Mouse (Mus musculus) Patski (cell line): ENCODE data around the gene Zfp697. TPM values are rescaled to one million over a fixed set of nuclear protein-coding genes. Genes with fewer than 3 reads are reported as not detected.
"Not testable (repeated sequence)": the region's sequence is repeated elsewhere in the genome, so short reads cannot be mapped to it uniquely, and the experiment has no call there.

Experiments used
- ATAC-seq: fragments of 100-300 bp; one replicate; pipeline ENCODE4 v1.8.0; 2021
- CTCF ChIA-PET: fragments of 350-600 bp; sonication (Branson Sonifier 250); formaldehyde crosslinking; loops from one replicate; lab custom pipeline; 2022; ENCODE audit warnings: inconsistent platforms; lab: Charles Lee
- POLR2A ChIA-PET: fragments of 350-600 bp; sonication (Branson Sonifier 250); formaldehyde crosslinking; loops from one replicate; lab custom pipeline; 2022; ENCODE audit warnings: antibody characterized with exemption, inconsistent platforms; lab: Charles Lee
- DNase-seq: peaks from one replicate; pipeline ENCODE4 v3.0.0-alpha.2; 2011; ENCODE audit warnings: low read depth, low spot score
- H3K27me3 ChIP-seq: fragments of 371-371 bp; one replicate; pipeline ENCODE4 v1.5.1; 2021
- CTCF ChIP-seq: fragments of 100-300 bp; IDR thresholded peaks from one replicate; pipeline ENCODE4 v1.5.1; 2021
- in situ Hi-C: fragments of 300-500 bp; cut with MboI; formaldehyde crosslinking; loops from 3 replicates; pipeline ENCODE4 v1.11.1; 2018; ENCODE audit warnings: low pct_unique_long_range_greater_than_20kb, mixed read lengths
- polyA plus RNA-seq: library from polyadenylated mRNA; unstranded; gene quantifications from one replicate; pipeline ENCODE4 v1.2.3, GENCODE M21; 2021

Gene Zfp697
- polyA plus RNA-seq, 1 experiment from 2014 or later = 21.4 TPM

DNA sequence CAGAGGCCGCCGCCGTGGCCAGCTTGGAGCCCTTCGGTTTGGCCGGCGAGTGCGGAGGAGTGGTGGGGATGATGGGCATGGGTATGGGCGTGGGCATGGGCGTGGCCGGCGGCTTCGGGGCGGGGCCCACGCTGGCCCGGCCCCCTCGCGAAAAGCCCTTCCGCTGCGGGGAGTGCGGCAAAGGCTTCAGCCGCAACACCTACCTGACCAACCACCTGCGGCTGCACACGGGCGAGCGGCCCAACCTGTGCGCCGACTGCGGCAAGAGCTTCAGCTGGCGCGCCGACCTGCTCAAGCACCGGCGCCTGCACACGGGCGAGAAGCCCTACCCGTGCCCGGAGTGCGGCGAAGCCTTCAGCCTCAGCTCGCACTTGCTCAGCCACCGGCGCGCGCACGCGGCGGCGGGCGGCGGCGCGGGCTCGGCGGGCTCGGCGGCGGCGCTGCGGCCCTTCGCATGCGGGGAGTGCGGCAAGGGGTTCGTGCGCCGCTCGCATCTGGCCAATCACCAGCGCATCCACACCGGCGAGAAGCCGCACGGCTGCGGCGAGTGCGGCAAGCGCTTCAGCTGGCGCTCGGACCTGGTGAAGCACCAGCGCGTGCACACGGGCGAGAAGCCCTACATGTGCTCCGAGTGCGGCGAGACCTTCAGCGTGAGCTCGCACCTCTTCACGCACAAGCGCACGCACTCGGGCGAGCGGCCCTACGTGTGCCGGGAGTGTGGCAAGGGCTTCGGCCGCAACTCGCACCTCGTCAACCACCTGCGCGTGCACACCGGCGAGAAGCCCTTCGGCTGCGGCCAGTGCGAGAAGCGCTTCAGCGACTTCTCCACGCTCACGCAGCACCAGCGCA, 45.6 kb downstream of the Zfp697 start:
- no peak for ATAC-seq
- CTCF ChIA-PET = interaction anchor here (1.4 to 2.6 kb wide), 3 partner anchors 8 to 65 kb away, joined by 4 to 8 read pairs (median 7); no protein-coding TSS in a partner anchor

DNA sequence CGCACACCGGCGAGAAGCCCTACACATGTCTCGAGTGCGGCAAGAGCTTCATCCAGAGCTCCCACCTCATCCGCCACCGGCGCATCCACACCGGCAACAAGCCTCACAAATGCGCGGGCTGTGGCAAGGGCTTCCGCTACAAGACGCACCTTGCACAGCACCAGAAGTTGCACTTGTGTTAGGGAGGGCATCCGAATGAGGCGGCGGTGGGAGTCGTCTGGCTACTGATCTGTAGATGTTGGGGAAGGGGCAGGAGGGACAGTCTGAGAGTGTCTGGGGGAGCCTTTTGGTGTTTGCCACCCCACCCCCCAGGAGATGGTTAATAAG, 46.2 kb downstream of the Zfp697 start:
- H3K27me3 ChIP-seq = no peaks in the 10 kb centered on the region
- in situ Hi-C loops = no loop called here
- POLR2A ChIA-PET = interaction anchor here (2.1 kb wide), 1 partner anchor 46 kb away, joined by 7 read pairs; the partner anchor contains the start of gene Zfp697
- CTCF ChIA-PET = interaction anchor here (1.4 to 2.6 kb wide), 3 partner anchors 8 to 66 kb away, joined by 4 to 8 read pairs (median 7); no protein-coding TSS in a partner anchor
- no peak for TF ChIP-seq CTCF
- DNase-seq (no peak), ATAC-seq (no peak)

More for the DNA sequence above, 45.6 kb downstream of the Zfp697 start:
- in situ Hi-C loops = no loop called here
- POLR2A ChIA-PET = interaction anchor here (2.1 kb wide), 1 partner anchor 45 kb away, joined by 7 read pairs; the partner anchor contains the start of gene Zfp697
- DNase-seq = no peak
- TF ChIP-seq CTCF = no peak
- H3K27me3 ChIP-seq = no peaks in the 10 kb centered on the region

DNA sequence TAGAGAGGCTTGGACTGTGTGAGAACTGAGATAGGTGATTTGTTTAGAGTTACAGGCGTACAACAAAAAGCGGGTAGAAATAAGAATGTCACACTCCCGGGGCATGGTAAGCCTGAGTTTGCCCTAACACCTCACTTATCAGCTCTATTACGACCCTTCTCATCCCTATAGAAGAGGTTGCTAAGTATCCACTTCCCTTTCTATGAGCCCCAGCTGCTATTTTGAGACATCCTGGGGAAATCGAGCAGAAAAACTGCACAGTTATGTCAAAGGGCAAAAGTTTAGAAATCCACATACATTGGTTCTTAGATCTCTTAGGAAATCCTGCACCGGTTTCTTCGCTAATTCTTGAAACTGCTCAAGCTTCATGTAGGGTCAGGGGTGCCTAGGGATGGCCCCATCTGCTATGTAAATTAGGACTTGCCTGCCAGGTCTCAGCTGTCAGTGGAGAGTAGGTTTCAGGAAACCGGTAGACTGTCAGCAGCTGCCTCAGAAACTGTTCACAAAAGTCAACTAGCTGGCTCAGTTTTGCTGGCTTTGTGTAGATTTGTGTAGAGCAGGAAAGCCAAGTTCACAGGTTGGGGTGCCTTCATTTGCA, 46.8 kb downstream of the Zfp697 start:
- ATAC-seq (no peak), DNase-seq (no peak)
- no peaks in the 10 kb centered on the region for H3K27me3 ChIP-seq
- ChIA-PET CTCF (interaction anchor here (1.4 to 2.6 kb wide), 3 partner anchors 9 to 66 kb away, joined by 4 to 8 read pairs (median 7); no protein-coding TSS in a partner anchor), POLR2A (interaction anchor here (2.1 kb wide), 1 partner anchor 47 kb away, joined by 7 read pairs; the partner anchor contains the start of gene Zfp697)
- no peak for TF ChIP-seq CTCF
- in situ Hi-C loops = no loop called here

DNA sequence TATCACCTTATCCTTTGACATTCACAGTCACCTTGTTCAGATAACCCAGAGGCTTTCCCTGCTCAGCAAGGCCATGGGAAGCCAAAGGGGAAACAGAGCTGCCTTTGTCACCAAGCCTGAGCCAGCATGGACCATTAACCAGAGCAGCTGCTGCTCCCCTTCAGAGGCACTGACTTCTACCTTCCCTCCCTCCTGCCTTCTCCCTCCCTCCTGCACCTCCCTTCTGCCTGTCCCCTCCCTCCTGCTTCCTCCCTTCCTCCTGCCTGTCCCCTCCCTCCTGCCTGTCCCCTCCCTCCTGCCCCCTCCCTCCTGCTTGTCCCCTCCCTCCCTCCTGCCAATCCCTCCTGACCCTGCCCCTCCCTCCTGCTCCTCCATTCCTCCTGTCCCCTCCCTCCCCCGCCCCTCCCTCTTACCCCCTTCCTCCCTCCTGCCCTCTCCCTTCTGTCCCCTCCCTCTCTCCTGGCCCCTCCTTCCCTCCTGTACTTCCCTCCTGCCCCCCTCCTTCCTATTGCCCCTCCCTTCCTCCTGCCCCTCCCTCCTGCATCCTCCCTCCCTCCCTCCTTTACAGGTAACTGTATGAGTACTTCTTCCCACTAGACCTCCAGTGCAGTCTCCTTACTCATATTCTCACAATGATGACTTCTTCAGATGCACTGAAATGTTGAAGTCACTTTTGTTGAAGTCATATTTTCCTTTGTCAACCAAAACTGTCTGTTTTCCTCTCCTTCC, 52.0 kb downstream of the Zfp697 start:
- no peak for DNase-seq
- POLR2A ChIA-PET = no interaction called here
- no peaks in the 10 kb centered on the region for H3K27me3 ChIP-seq
- in situ Hi-C loops = no loop called here
- no peak for ATAC-seq
- CTCF ChIA-PET = no interaction called here
- no peak for TF ChIP-seq CTCF

DNA sequence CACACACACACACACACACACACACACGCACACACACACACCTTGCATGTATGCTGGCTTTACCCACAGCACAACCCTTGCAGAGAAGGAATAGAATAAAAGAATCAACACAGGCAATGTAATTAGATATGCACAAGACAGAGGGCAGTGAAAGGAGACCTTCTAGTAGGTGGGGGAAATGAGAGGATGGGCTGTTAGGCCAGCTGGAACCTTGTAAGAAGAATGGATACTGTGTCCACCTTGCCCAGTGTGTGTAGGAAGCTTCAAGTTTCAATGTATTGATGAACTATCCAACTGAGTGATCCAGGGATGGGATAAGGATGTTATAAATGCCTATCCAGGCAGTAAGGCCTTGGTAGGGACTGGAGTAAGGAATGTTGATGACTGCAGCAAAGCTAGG, 52.8 kb downstream of the Zfp697 start:
- TF ChIP-seq CTCF = no peak
- no peak for DNase-seq
- CTCF ChIA-PET = interaction anchor here (0.8 to 1.6 kb wide), 3 partner anchors 13 to 73 kb away, joined by 3 to 5 read pairs (median 5); partner anchors contain the start of gene Zfp697
- ATAC-seq = no peak
- POLR2A ChIA-PET = interaction anchor here (0.8 kb wide), 1 partner anchor 96 kb away, joined by 6 read pairs; no protein-coding TSS in a partner anchor
- in situ Hi-C loops = no loop called here
- H3K27me3 ChIP-seq = no peaks in the 10 kb centered on the region

DNA sequence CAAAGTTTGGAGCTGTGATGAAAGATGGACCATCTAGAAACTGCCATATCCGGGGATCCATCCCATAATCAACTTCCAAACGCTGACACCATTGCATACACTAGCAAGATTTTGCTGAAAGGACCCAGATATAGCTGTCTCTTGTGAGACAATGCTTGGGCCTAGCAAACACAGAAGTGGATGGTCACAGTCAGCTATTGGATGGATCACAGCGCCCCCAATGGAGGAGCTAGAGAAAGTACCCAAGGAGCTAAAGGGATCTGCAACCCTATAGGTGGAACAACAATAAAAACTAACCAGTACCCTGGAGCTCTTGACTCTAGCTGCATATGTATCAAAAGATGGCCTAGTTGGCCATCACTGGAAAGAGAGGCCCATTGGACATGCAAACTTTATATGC, 60.0 kb downstream of the Zfp697 start:
- in situ Hi-C loops, DNase-seq, H3K27me3 ChIP-seq, ATAC-seq: not testable (repeated sequence)
- TF ChIP-seq CTCF = peak; percentile 53
- ChIA-PET POLR2A (interaction anchor here (0.8 kb wide), 1 partner anchor 60 kb away, joined by 6 read pairs; the partner anchor contains the start of gene Zfp697), CTCF (interaction anchor here (0.9 to 2.4 kb wide), 11 partner anchors 11 to 216 kb away, joined by 3 to 15 read pairs (median 6); partner anchors contain the start of gene Zfp697)

DNA sequence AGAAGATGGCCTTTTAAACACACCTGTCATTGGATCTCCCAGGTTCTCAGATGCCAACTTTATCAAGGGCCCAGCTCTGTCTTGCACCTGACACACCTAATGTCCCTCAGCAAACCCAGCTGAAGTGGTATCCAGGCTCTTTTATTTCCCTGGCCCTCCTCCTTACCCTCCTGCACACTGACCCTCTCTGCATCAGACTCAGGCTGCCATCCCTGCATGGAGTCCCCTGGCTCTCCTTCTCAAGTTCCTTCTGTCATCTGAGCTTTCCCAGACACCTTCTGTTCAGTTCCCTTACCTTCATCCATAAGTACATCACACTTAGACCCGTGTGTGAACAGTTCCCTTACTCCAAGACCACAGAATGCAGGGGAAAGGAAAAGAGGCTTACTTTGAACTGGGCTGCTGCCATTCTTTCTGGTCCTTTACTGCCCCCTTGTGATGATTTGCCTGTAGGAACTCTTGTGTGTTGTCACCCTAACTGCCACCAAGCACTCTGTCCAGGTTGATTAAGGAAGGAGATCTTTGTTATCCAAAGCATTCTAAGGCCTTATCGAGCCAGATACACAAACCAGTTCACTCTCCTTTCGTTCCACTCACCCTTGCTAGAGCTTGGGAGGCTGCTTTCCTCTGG, 61.0 kb downstream of the Zfp697 start:
- POLR2A ChIA-PET = interaction anchor here (0.9 kb wide), 1 partner anchor 117 kb away, joined by 3 read pairs; no protein-coding TSS in a partner anchor
- H3K27me3 ChIP-seq, in situ Hi-C loops, DNase-seq: not testable (repeated sequence)
- TF ChIP-seq CTCF = peak; percentile 69
- peak; percentile 86 for ATAC-seq
- CTCF ChIA-PET = interaction anchor here (0.7 to 2.4 kb wide), 17 partner anchors 12 to 217 kb away, joined by 3 to 15 read pairs (median 4); partner anchors contain the start of gene Zfp697

DNA sequence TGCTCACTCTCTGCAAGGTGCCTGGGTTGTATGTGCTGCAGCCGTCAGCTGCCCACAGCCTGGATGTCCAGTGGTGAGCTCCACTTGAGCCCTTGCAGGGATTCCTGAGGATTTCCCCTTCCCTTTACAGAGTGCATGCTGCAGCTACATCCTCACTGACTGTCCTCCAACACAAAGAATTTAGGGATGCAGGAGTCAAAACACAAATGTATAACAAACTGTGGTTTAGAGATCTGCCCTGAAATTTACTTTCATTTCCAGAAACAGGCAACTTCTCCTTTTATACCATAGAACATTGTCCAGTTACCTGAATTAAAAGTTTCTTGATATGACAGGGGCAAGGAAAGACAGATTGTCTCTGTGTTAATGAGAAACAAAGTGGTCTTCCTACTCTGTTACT, 61.7 kb downstream of the Zfp697 start:
- ATAC-seq = peak; percentile 12
- DNase-seq, POLR2A ChIA-PET, in situ Hi-C loops, H3K27me3 ChIP-seq: not testable (repeated sequence)
- CTCF ChIA-PET = interaction anchor here (2.4 kb wide), 1 partner anchor 63 kb away, joined by 15 read pairs; the partner anchor contains the start of gene Zfp697

DNA sequence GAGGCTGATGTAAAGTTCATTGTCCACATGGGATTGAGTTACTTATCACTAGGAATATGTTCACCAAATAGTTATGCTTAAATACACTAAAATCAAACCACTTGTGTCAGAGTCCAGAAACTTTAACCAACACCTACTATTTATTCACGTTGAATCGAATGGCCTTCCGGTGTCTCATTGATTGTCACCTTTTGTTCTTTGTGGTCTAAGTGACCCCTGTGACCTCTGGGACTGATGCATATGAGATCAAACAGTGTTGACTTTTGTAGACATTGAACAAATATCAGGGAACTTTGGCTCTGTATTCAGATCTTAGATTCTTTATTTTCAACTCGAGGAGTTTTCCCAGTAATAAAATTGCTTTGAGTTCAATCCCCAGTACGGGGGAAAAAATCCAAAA, 71.5 kb downstream of the Zfp697 start:
- POLR2A ChIA-PET, DNase-seq, CTCF ChIA-PET, ATAC-seq, in situ Hi-C loops, H3K27me3 ChIP-seq: not testable (repeated sequence)

DNA sequence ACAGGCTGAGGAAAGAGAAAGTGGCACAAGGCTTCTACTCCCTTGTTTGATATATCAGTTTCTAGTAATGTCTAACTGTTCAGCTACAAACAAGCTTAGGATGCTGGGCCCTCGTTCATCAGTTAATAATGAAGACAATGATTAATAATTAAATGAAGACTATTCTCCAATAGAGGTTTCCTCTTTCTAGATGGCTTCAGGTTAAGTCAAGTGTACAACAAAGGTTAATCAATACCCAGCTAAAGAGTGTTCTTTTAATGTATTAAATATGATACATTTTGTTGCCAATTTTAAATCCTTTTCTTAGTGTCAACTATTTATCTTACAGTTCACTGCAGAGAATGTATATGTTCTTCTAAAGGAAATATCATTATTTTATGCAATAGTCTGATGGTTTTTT, 74.8 kb downstream of the Zfp697 start, which contains the start of gene Gm4450:
Gene Gm4450 (minus strand): TSS at position 101 of the 400 bp plus-strand sequence.
- CTCF ChIA-PET, POLR2A ChIA-PET, H3K27me3 ChIP-seq, in situ Hi-C loops, ATAC-seq, DNase-seq: not testable (repeated sequence)

DNA sequence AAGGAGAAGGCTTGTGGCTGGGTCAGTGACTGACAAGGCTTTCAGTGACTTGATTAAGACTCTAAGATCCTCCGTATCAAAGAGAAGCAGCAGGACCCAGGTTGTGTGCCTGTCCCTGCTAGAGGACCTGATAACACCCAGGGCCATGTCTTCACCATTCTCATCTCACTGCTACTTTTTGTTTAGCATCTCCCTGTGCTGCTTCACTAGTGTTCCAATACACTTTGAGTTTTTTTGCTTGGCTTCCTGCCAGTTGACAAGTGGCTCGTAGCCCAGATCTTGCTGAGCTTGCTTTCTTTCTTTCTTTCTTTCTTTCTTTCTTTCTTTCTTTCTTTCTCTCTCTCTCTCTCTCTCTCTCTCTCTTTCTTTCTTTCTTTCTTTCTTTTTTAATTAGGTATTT, 87.1 kb downstream of the Zfp697 start:
- H3K27me3 ChIP-seq, in situ Hi-C loops, POLR2A ChIA-PET, DNase-seq, CTCF ChIA-PET, ATAC-seq: not testable (repeated sequence)

DNA sequence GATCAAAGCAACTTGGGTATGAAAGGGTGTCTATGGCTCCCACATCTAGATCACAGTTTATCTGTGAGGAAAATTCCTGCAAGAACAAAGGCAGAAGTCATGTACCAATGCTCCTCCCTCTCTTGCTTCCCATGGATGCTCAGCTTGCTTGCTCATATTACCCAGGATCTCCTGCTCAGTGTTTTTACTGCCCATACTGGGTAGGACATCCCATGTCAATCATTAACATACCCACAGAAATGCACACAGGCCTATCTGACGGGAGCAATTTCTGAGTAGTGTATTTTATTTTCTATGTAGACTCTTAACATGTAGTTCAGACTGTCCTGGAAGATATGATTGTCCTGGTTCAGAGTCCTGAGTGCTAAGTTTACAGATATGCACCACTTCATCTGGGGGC, 88.8 kb downstream of the Zfp697 start:
- CTCF ChIA-PET, DNase-seq, ATAC-seq, in situ Hi-C loops, H3K27me3 ChIP-seq, POLR2A ChIA-PET: not testable (repeated sequence)

DNA sequence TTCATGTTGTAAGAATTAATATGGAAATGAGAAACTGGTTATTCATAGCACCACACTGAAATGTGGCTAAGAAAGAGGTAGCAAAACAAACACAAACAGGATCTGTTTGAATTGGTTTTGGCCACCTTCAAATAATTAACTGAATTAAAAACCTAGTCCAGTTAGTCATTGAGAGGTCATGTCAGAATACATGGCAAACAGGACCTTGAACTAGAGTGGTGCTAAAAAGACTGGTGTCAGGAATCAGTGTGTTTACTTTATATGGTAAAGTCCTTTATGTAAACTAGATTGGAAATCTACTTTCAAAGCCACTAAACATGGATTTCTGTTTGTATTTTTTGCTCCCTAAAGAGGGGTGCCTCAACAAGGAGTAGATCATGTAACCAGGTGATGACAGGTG, 89.2 kb downstream of the Zfp697 start:
- CTCF ChIA-PET, POLR2A ChIA-PET: not testable (repeated sequence)

More for the DNA sequence above, 89.2 kb downstream of the Zfp697 start:
- in situ Hi-C loops, ATAC-seq, DNase-seq, H3K27me3 ChIP-seq: not testable (repeated sequence)
